In the genomic region with DNA sequence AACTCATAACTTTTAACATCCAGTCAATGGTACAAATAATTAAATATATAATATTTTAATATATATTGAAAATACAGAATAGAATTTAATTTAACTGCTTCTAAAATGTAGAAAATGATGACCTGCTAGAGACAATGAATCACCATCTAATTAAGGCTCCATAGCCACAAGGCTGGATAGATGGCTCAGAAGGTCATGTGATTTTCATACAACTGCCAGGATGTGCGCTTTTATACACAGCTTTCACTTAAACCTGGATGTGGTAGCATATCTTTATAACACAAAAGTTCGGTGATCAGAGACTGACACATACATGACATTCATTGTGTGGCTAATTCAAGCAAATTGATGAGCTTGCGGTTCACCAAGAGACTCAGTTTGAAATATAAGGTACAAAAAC, we compare ENCODE assay signal across 15 mouse cellular contexts.
"Had no signal": no experiment of that assay in that cellular context is flagged by ENCODE, and none has a peak within 500 bp of the region (broad histone marks: within the 10 kb centered on the region; RNA-seq: fewer than 3 reads in every experiment).

No protein-coding gene starts in this region.

- DNase-seq: retina, postnatal 1 day; right cerebral cortex, adult 18-20 months; right cerebral cortex, postnatal 14 days; right cerebral cortex, postnatal 25 days; right cerebral cortex, postnatal 4 days; spleen, adult 18-20 months; thymus, adult 18-20 months; thymus, adult 2 months; thymus, postnatal 14 days; thymus, postnatal 25 days; thymus, postnatal 36 days; thymus, postnatal 4 days had no signal

- H3K4me2 ChIP-seq: neural tube, embryonic 13.5 days; neural tube, embryonic 15.5 days; stomach, embryonic 15.5 days had no signal

- H3K36me3 ChIP-seq: neural tube, embryonic 13.5 days; neural tube, embryonic 15.5 days; stomach, embryonic 15.5 days had no signal

- H3K27me3 ChIP-seq: neural tube, embryonic 13.5 days; neural tube, embryonic 15.5 days; stomach, embryonic 15.5 days had no signal

- H3K4me3 ChIP-seq: neural tube, embryonic 13.5 days; neural tube, embryonic 15.5 days; stomach, embryonic 15.5 days had no signal
